Mouse (Mus musculus): ENCODE results near the gene Plk1.

The Plk1 gene

DNA sequence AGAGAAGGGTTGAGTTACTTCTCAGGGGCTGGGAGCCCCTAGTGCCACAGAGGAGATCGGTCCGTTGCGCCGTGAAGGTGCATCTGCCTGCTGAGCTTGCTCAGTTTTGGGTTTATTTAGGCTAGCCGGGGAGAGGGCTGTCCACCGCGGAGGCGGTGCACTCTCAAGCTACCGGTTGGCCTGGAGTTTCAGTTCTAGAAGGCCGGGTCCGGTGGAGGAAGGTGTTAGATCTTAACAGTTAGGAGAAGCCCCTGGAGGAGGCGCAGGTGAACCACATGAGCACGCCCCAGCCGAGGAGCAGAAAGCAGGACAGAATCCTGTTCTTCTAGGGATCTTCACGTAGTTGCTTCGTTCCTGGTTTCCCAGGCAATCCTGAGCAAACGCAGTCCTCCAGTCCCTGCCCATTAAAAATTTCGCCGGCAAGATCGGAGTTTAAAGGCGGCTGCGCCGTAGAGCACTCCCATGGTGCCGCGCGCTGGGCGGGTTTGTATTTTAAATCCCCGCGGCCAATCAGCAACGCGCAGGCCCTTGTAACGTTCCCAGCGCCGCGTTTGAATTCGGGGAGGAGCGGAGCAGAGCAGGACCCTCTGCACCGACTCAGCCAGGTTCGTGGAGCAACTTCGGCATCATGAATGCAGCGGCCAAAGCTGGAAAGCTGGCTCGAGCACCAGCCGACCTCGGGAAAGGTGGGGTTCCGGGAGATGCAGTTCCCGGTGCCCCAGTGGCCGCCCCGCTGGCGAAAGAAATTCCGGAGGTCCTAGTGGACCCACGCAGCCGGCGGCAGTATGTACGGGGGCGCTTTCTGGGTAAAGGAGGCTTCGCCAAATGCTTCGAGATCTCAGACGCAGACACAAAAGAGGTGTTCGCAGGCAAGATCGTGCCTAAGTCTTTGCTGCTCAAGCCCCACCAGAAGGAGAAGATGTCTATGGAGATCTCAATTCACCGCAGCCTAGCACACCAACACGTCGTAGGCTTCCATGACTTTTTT is at the start of gene Plk1:
Gene Plk1, plus strand, starts transcription at position 525 of the 988 bp plus-strand sequence.
- in situ Hi-C loops (cut with MboI, MseI) = loop anchor here in 1 of 2 experiments (10.0 kb wide), 1 partner anchor 284 kb away; no protein-coding TSS in a partner anchor

DNA sequence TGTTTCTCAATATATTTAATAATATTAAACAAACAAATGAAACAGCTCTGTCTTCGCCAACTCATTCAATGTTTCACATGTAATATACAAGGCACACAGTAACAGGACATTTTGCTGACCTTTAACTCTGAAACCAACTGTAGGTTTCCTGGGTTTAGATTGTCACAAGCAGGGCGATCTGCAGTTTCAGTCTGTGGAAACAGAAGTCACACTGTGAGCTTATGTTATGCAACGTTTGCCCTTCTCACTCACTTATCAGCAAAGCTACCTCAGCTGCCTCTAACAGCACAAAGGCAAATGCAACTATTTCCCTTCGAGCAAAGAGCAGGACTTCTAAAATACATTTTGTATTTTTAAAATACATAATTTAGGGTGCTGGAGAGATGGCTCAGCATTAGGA is 35.7 kb upstream of the Plk1 start:
- in situ Hi-C loops (cut with MboI, MseI) = no loop called here

DNA sequence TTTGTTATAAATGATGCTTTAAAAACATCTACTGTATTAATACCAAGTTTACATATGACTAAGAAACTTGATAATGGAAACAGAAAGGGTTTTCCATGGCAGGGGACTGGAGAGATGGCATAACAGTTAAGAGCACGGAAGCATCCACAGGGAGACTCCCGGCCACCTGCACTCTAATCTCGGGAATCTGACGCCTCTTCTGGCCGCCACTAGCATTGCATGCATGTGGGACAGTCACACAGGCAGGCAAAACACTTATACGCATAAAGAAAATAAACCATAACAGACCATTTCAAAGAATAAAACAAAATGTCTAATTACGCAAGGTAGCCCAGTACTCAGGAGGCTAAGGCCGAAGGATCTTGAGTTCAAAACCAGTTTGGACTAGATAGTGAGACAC is 33.6 kb upstream of the Plk1 start:
- in situ Hi-C loops (cut with MboI, MseI) = no loop called here

DNA sequence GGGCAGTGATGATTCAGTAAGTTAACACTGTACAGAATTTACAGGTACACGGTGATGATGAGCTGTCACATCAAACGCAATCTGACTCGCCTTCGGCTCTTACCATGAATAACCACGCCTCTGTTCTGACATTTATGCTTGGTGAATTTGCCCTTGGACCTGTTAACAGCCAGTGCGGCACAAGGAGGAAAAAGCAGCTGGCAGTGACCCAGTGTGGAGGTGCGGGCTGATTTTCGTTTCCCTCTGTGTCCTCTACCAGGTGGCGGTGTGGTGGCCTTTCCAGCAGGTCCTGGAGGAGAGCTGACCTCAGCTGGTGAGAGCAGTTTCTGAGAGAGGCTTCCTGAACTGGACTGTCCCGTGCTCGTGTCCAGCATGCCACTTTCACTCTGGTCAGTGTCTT is 32.3 kb upstream of the Plk1 start:
- in situ Hi-C loops (cut with MboI, MseI) = no loop called here

DNA sequence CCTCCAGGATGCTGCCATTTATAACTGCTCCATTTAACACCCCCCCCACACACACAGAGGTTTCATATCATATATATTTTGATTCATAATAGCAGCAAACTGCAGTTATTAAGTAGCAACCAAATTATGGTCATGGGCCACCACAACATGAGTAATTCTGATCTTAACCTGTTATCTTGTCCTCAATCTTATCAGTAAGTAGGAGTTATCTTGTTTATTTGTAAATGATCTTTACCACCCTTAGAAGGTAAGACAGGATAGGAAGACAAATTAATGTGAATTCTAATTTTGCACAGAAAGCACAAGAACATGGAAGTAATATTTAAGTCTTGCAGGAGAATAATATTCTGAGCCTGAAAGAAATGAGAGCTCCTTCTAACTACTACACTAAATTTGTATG is 27.4 kb upstream of the Plk1 start:
- in situ Hi-C loops (cut with MboI, MseI) = no loop called here

DNA sequence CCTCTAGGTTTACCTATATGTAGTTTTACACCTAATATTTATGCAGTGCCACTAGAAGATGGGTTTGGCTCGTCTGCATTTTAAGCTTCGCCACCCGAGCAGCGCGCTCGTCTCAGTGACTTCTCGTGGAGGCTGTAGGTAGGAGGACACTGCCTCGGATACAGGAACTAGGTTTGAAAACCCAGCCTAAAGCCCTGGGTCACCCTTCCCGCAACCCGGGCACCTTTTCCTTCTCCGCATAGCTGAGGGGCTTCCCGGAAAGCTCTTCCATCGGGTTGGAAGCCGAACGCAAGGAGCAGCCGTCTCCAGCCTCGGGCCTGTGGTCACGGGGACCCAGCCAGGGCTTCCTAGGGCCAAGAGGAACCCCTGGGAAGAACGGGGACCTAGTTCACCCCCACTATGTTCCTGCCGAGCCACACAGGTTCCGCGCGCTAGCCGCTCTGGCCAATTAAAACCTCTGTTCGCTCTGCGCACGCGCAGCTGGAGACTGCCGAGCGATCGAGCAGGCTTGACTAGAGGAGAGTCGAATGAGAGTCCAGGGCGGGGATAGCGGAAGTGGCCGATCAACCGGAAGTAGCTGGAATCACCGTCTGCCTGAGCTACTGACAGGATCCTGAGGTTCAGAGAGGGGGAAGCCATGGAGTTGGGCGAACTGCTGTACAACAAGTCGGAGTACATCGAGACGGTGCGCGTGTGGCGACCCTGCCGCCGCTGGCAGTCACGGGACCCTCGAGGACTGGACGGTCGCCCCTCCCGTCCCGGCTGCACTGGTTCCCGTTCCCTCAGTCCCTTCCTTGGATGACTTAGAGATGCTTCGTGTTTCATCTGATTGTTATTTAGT is 26.5 kb upstream of the Plk1 start, which contains the start of the genes Palb2 and Dctn5:
Gene Palb2, minus strand, starts transcription at position 489 of the 841 bp plus-strand sequence.
Gene Dctn5, plus strand, starts transcription at position 545 of the 841 bp plus-strand sequence.
- in situ Hi-C loops (cut with MboI, MseI) = no loop called here

DNA sequence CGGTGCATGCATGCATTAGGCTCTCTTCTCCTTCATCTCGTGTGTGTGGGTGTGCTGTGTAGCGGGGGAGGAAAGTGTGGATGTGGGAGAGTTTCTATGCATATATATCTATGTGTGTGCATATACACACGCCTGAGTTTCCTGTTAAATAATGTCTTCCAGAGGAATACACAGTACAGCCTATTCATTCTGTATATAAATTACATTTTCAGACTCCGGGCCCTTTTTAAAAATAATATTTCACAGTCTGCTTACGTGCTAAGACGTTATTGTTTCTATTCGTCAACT is 26.0 kb upstream of the Plk1 start:
- in situ Hi-C loops (cut with MboI, MseI) = no loop called here

DNA sequence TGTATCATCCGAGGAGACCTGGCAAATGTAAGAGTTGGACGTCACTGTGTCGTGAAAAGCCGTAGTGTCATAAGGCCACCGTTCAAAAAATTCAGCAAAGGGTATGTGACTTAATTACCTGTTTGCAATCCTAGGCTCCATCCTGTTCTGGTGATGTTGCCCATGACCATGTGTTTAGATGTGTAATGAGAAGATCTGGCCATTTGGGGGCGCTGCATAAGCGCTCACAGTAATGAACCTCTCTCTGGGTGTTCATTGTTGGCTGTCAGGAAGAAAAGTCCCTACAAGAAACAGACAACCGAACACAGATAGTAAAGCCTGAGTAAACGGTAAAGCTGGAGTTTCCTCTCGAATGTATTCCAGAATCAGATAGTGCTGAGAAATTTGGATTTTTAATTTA is 24.2 kb upstream of the Plk1 start:
- in situ Hi-C loops (cut with MboI, MseI) = no loop called here

DNA sequence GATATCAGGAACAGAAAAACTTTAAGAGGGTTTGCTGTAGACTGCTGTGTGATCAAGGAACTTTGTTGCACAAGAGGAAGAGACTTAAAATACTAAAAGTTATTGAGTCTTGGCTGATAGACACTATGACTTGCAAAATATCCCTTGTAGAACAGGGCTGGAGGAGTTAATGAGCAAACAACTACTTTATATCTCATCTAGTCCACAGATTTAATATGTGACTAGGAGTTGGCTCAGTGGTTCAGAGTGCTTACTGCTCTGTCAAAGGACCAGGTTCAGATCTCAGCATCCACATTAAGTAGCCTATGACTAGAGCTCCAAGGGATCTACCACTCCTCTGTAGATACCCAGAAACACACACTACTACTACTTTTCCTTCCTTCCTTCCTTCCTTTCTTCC is 22.2 kb upstream of the Plk1 start:
- in situ Hi-C loops (cut with MboI, MseI) = no loop called here

DNA sequence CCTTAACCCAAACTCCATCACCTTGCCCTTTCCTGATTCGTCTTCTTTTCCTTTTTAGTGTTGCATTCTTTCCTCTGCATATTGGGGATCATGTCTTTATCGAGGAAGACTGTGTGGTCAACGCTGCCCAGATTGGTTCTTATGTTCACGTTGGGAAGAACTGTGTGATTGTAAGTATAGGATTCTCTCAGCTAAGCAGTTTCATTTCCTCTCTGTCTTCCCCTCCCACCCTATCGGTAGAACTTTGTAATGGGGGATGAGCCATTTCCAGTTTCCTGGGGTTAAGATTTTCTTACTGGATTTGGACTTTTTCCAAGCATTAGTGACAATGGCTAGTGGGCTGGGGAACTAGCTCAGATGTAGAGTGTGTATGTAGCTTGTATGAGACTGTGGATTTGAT is 21.0 kb upstream of the Plk1 start:
- in situ Hi-C loops (cut with MboI, MseI) = no loop called here

DNA sequence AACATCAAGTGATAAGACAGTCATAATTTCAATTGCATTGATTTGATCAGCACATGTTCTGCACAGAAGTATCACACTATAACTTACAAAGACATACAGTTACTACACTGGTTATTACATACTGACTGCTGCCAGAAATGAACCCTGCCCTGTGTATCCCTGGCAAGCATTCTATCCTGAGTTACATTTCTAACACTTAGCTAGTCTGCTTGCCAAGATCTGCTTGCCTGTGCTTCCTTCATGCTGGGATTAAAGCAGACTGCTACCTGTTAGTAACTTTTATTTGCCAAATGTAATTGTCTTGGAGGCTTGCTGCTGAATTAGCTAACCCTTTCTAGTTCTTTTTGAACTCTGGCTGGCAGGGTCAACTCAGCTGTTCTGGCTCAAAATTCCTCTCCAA is 18.2 kb upstream of the Plk1 start:
- in situ Hi-C loops (cut with MboI, MseI) = loop anchor here in 1 of 2 experiments (10.0 kb wide), 1 partner anchor 1926 kb away; no protein-coding TSS in a partner anchor

DNA sequence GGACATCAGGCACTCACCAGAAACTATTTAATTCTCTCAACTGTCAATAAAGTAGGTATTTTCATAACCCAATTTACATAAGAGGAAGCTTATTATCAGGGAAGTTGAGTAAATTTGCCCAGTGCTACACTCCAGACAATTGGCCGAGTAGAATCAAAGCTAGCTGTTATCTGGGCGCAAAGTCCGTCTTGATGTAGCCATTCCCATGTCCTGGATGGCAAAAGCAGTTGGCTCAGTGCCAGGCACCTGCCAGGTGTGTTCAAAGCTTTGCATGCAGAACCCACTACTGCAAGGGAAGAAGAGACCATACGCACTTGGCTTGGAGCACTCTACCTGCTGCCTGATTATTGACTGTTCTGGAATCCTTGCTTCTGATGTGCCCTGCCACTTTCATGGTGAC is 6.8 kb upstream of the Plk1 start:
- in situ Hi-C loops (cut with MboI, MseI) = loop anchor here in 1 of 2 experiments (10.0 kb wide), 1 partner anchor 278 kb away; no protein-coding TSS in a partner anchor

DNA sequence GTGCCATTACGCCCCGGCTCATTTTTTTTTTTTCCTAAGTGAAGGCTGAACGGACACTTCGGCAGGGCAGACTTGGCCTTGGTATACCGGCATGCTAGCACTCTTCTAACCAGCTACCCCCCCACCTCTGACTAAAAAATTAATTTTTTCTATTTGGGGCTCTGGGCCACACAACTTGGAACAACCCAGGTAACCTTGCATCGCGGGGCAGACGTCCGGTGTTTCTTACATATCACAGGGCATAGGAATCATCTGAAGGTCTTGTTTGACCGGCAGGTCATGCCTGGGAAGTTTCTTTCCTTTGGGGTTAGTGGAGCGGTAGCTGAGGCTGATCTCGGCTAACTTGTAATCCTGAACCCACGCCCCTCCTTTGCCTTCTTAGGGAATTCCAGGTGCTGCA is 751 bp upstream of the Plk1 start:
- in situ Hi-C loops (cut with MboI, MseI) = loop anchor here in 1 of 2 experiments (10.0 kb wide), 1 partner anchor 284 kb away; no protein-coding TSS in a partner anchor

DNA sequence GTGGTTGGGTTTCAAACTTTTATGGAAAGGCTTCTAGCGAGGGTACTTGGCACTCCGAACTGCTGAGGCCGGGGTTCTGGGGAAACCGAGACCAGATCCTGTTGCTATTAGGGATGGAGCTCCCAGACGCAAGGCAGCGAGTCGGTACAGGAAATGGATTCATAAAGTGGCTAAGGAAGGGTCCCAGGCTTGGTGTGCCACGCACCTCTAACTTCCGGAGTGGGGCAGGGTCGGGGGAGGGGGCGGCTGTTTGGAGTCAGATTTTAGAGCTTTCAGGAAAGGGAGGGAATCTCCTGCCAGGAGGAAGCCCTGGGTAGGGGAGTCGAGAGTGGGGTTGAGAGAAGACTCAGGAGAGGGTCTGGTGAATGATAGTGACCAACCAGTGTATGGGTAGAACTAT is 798 bp downstream of the Plk1 start:
- in situ Hi-C loops (cut with MboI, MseI) = loop anchor here in 1 of 2 experiments (5.0 kb wide), 1 partner anchor 63 kb away; no protein-coding TSS in a partner anchor

DNA sequence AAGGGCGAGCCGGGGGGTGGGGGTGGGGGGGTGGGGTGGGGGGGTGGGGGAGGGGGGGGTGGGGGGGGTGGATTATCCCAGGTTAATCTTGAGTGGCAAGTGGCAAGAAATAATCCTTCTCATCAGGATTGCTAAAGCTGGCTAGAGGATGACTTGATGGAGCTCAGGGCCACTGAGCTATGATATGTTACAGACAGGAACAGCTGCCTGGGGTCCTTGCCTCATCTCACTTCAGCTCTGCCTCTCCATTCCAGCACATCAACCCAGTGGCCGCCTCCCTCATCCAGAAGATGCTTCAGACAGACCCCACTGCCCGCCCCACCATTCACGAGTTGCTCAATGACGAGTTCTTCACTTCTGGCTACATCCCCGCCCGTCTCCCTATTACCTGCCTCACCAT is 4.5 kb downstream of the Plk1 start:
- in situ Hi-C loops (cut with MboI, MseI) = loop anchor here in 1 of 2 experiments (5.0 kb wide), 1 partner anchor 66 kb away; no protein-coding TSS in a partner anchor

DNA sequence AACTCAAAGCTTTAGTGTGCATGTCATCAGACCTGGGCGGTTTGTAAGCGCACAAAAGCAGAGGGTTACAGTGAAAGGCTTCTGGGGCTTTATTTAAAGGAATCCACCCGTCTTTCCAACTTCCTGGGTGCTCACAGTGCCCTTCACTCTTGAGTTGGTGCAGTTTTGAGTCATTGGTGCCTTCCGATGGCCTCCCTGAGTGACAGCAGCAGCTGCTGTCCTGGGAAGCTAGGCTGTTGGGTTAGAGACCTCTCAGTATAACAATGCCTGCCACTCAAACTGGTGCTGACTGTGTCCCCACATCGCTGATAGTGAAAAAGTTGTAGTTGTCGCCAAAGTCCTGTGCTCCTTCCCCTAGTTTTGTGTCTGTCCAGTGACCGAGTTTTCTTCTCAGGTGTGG is 8.0 kb downstream of the Plk1 start:
- in situ Hi-C loops (cut with MboI, MseI) = no loop called here

DNA sequence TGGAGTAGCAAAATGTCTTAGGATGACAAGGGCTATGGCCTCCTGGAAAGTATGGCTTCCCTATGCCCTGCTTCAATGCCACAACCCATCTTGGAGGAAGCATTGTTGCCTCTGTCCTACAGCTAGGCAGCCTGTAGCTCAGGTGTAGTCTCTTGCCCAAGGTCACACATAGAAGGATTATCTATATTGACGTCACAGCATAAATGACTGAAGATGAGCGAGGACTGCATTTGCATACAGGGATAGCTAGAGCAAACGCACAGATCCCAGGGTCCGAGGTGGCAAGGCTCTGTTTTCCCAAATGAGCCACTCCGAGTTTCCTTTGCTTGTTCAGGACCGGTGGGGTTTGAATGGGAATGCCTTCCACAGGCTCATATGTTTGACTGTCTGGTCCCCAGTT is 11.5 kb downstream of the Plk1 start:
- in situ Hi-C loops (cut with MboI, MseI) = no loop called here

DNA sequence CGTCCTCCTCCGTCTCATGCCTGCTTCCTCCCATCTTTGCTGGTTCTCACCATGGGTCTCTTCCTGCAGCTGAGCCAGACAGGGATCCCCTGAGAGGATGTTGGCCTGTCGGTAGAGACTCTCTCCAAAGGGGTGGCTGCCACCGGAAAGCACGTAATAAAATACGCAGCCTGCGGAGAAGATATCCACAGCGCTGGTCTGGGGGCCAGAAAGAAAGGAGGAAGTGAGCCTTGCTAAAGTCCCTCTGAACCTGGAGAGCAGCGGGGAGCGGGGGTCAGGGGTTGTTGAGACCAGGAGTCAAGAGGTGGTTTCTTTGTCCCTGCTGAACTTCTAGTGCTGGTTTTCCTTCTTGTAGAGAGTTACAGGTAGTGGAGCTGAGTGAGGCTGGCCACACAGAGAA is 12.4 kb downstream of the Plk1 start:
- in situ Hi-C loops (cut with MboI, MseI) = no loop called here

DNA sequence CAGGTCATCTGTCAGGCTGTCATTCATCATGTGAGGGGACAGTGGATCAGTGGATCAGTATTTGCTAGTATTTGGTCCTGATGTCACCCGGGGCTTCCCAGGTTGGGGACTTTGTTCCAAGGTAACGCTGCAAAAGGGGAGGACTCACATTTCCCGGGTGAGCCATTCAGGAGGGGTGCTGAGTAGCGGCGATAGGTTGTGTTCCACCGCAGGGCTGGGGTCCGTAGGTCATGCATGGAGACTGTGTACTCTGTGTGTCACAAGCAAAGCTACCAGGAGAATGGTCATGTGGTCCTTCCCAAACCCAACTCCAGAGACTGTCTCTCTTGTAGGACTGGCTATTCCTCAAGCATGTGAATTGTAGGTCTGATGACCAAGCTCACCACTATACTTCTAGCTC is 21.5 kb downstream of the Plk1 start:
- in situ Hi-C loops (cut with MboI, MseI) = loop anchor here in 1 of 2 experiments (10.0 kb wide), 1 partner anchor 726 kb away; no protein-coding TSS in a partner anchor

DNA sequence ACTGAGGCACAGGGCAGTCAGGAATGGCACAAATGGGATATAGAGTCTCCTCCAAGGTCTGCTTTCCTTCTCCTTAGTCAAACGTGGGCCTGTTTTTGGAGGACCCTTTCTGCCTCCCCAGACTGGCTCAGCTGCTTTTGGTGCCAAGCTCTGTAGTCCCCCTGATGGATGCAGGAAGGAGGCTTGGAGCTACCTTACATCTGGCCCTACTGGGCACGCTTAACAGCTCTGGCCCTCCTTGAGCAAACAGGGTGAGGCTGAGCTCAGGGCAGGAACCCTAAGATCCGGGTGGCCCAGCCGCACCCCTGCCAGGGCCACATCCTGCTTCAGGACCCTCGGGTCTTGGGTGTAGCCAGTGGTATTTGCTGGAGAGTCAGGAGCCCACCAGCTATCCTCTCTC is 25.3 kb downstream of the Plk1 start:
- in situ Hi-C loops (cut with MboI, MseI) = loop anchor here in 1 of 2 experiments (10.0 kb wide), 1 partner anchor 730 kb away; no protein-coding TSS in a partner anchor

DNA sequence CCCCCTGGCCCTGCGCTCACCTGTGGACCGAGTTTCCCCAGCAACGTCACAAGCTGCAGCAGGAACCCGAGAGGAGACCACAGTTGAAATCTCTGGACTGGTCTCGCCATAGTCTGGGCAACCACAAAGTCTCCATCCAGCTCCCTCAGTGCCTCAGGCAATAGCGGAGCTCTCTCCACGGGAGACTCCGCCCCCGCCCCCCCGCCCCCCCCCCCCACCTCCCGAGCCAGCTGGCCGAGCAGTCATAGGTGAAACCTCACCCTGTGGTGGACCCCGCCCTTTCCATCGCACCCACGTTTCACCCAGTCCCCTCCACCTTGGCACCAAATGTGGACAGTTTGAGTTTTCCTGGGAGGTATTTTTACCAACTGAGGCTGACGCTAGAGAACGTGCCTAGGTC is 26.8 kb downstream of the Plk1 start, which contains the start of gene Ern2:
Gene Ern2, minus strand, starts transcription at position 165 of the 400 bp plus-strand sequence.
- in situ Hi-C loops (cut with MboI, MseI) = loop anchor here in 1 of 2 experiments (10.0 kb wide), 1 partner anchor 731 kb away; no protein-coding TSS in a partner anchor
